Mouse (Mus musculus) midbrain, embryonic 12.5 days (tissue): ENCODE data around the gene Slc35a2. TPM values are rescaled to one million over a fixed set of nuclear protein-coding genes. Genes with fewer than 3 reads are reported as not detected.

Experiments
- polyA plus RNA-seq: library from polyadenylated mRNA; unstranded; fragments of >200 nt; fragmentation: Nextera tagmentation; extraction: Ambion mirVana; gene quantifications from 2 replicates; pipeline ENCODE4 v1.2.1, GENCODE M21; 2016

Slc35a2 gene
- polyA plus RNA-seq, 1 experiment from 2014 or later, result 31.4 TPM

Other genes with a start within 250 kb of the Slc35a2 start
- 39.9 and 40.8 TPM in 2 replicates for gene Syp, start 245.6 kb upstream of the Slc35a2 start, polyA plus RNA-seq
- gene Prickle3, start 226.8 kb upstream of the Slc35a2 start, polyA plus RNA-seq, result 2.6 and 2.7 TPM in 2 replicates
- 29.2 and 33.2 TPM in 2 replicates for gene Plp2, start 212.6 kb upstream of the Slc35a2 start, polyA plus RNA-seq
- 0.09 TPM in 1 of 2 replicates, not detected in the other for gene Magix, start 202.8 kb upstream of the Slc35a2 start, polyA plus RNA-seq
- gene Gpkow, start 186.9 kb upstream of the Slc35a2 start, polyA plus RNA-seq, result 43.6 and 45.7 TPM in 2 replicates
- gene Wdr45, start 169.7 kb upstream of the Slc35a2 start, polyA plus RNA-seq, result 26.4 and 27.0 TPM in 2 replicates
- gene Gm45208, start 161.8 kb upstream of the Slc35a2 start, polyA plus RNA-seq, result not detected in 2 replicates
- 88.8 and 89.2 TPM in 2 replicates for gene Praf2, start 155.6 kb upstream of the Slc35a2 start, polyA plus RNA-seq
- 27.5 and 34.1 TPM in 2 replicates for gene Ccdc120, start 133.1 kb upstream of the Slc35a2 start, polyA plus RNA-seq
- gene Tfe3, start 121.5 kb upstream of the Slc35a2 start, polyA plus RNA-seq, result 37.6 and 39.1 TPM in 2 replicates
- 78.3 and 80.8 TPM in 2 replicates for gene Gripap1, start 94.3 kb upstream of the Slc35a2 start, polyA plus RNA-seq
- gene Kcnd1, start 61.7 kb upstream of the Slc35a2 start, polyA plus RNA-seq, result 0.96 and 1.5 TPM in 2 replicates
- gene Otud5, start 42.7 kb upstream of the Slc35a2 start, polyA plus RNA-seq, result 63.2 and 68.3 TPM in 2 replicates
- 19.2 and 19.7 TPM in 2 replicates for gene Pim2, start 5.8 kb upstream of the Slc35a2 start, polyA plus RNA-seq
- 177 and 180 TPM in 2 replicates for gene Pqbp1, start 15.2 kb downstream of the Slc35a2 start, polyA plus RNA-seq
- 156 and 160 TPM in 2 replicates for gene Timm17b, start 15.3 kb downstream of the Slc35a2 start, polyA plus RNA-seq
- gene Gm10491, start 23.8 kb downstream of the Slc35a2 start, polyA plus RNA-seq, result not detected in 2 replicates
- not detected in 2 replicates for gene Gm10490, start 25.5 kb downstream of the Slc35a2 start, polyA plus RNA-seq
- 77.5 and 87.2 TPM in 2 replicates for gene Pcsk1n, start 35.8 kb downstream of the Slc35a2 start, polyA plus RNA-seq
- gene Eras, start 44.6 kb downstream of the Slc35a2 start, polyA plus RNA-seq, result not detected in 2 replicates
- gene Hdac6, start 63.9 kb downstream of the Slc35a2 start, polyA plus RNA-seq, result 80.1 and 87.9 TPM in 2 replicates
- gene Gata1, start 94.0 kb downstream of the Slc35a2 start, polyA plus RNA-seq, result 1.5 TPM in 2 replicates
- not detected in 2 replicates for gene Glod5, start 134.5 kb downstream of the Slc35a2 start, polyA plus RNA-seq
- 68.5 and 70.3 TPM in 2 replicates for gene Suv39h1, start 190.7 kb downstream of the Slc35a2 start, polyA plus RNA-seq
- gene Was, start 206.5 kb downstream of the Slc35a2 start, polyA plus RNA-seq, result 0.22 and 0.26 TPM in 2 replicates
- gene Wdr13, start 248.9 kb downstream of the Slc35a2 start, polyA plus RNA-seq, result 39.5 and 44.6 TPM in 2 replicates